Mouse (Mus musculus) kidney, postnatal 0 days (tissue): ENCODE data around the gene Fbn1. TPM values are rescaled to one million over a fixed set of nuclear protein-coding genes. Genes with fewer than 3 reads are reported as not detected.
A peak's percentile ranks its signal among the peaks of the same experiment; 100 is the strongest.

Experiments used
- ATAC-seq: fragments of 200-750 bp; cut with Nextera tagmentation; replicated peaks from 2 replicates; pipeline ENCODE4 v1.8.0; 2017; ENCODE audit warnings: low read depth, moderate number of reproducible peaks, moderate TSS enrichment, moderate library complexity; ENCODE audit not compliant: low FRiP score
- DNase-seq: peaks from one replicate; pipeline ENCODE4 v3.0.0-alpha.2; 2016; ENCODE audit warnings: low spot score
- H3K27ac ChIP-seq: fragments of 300-500 bp; sonication (generic); 2 replicates; pipeline ENCODE4 v1.5.1; 2014; ENCODE audit warnings: mild to moderate bottlenecking
- H3K27me3 ChIP-seq: fragments of 300-500 bp; sonication (generic); 2 replicates; pipeline ENCODE4 v1.6.1; 2014; ENCODE audit warnings: low read length, mixed read lengths; ENCODE audit not compliant: insufficient read depth
- H3K36me3 ChIP-seq: fragments of 300-500 bp; sonication (generic); 2 replicates; pipeline ENCODE4 v1.6.1; 2014; ENCODE audit warnings: low read length, mixed read lengths; ENCODE audit not compliant: insufficient read depth
- H3K4me1 ChIP-seq: fragments of 300-500 bp; sonication (generic); replicated peaks from 2 replicates; pipeline ENCODE4 v1.6.1; 2014; ENCODE audit warnings: antibody characterized with exemption, low read length, mixed read lengths; ENCODE audit not compliant: insufficient read depth
- H3K4me2 ChIP-seq: fragments of 300-500 bp; sonication (generic); 2 replicates; pipeline ENCODE4 v1.6.1; 2014; ENCODE audit warnings: mild to moderate bottlenecking, low read length, moderate library complexity, mixed read lengths
- H3K4me3 ChIP-seq: fragments of 300-500 bp; sonication (generic); replicated peaks from 2 replicates; pipeline ENCODE4 v1.5.1; 2014; ENCODE audit warnings: low read depth, low read length
- H3K9ac ChIP-seq: fragments of 300-500 bp; sonication (generic); 2 replicates; pipeline ENCODE4 v1.6.1; 2014; ENCODE audit warnings: low read depth, low read length
- H3K9me3 ChIP-seq: fragments of 300-500 bp; sonication (generic); replicated peaks from 2 replicates; pipeline ENCODE4 v1.6.1; 2016; ENCODE audit warnings: low read length, inconsistent platforms, mixed read lengths
- CTCF ChIP-seq: IDR thresholded peaks from 2 replicates; pipeline ENCODE4 v1.5.1; 2016; ENCODE audit warnings: antibody characterized with exemption, low read depth, mild to moderate bottlenecking, moderate library complexity
- WGBS: fragments of 180-500 bp; shearing (Covaris S2); extraction: QIAGEN DNeasy Blood & Tissue Kit; methylation state at CpG from one replicate; pipeline ENCODE4 v1.1.7; 2014; 5-methylcytosine and 5-hydroxymethylcytosine counted together
- polyA plus RNA-seq: library from polyadenylated mRNA; unstranded; fragments of >200 nt; fragmentation: Nextera tagmentation; extraction: Ambion mirVana; gene quantifications from 2 replicates; pipeline ENCODE4 v1.2.1, GENCODE M21; 2015

The Fbn1 gene
- polyA plus RNA-seq, 1 experiment from 2014 or later: 13.2 TPM

DNA sequence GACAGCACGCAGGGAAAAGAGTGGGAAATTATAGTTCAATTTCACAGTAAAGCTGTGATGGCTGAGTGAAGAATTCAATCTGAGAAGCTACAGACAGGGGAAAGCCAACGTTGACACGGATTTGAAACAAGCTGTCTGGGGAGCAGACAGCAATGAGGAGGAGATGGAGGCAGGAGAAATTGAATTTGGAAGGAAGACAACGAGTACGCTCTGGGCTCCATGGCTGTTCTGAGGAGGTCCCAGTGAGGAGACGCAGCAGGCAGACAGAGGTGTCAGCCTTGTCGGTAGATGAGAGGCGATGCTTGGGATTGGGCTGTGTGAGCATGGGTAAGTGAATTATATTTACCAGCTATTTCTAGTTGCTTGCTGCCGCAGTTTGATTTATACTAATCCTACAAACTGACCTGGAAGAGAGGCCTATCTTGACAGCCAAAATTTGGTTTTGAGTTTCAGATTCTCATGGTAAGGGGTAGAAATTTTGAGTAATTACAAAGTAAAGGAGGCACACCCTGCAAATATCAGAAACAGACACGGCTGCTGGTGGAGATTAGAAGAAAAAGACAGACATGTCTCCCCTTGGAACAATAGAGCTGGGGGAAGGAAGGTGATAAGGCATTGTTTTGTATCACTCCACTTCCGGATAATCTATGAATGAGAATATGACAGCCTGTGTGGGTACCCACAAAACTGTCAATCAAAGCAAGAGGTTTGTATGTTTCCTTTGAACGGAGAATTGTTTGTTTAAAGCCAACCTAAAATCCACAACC, 7.7 kb upstream of the Fbn1 start:
- no peak overlapping the region for H3K4me3 ChIP-seq
- H3K27me3 ChIP-seq: no peaks in the 10 kb centered on the region
- H3K27ac ChIP-seq: no peak overlapping the region
- no peak for TF ChIP-seq CTCF
- no peaks in the 10 kb centered on the region for H3K9me3 ChIP-seq
- WGBS: 69% methylated on average over 12 of the region's 12 CpGs
- H3K36me3 ChIP-seq: no peaks in the 10 kb centered on the region
- DNase-seq: no peak
- no peak overlapping the region for H3K4me2 ChIP-seq
- no peaks in the 10 kb centered on the region for H3K4me1 ChIP-seq
- no peak for ATAC-seq
- H3K9ac ChIP-seq: no peak overlapping the region

DNA sequence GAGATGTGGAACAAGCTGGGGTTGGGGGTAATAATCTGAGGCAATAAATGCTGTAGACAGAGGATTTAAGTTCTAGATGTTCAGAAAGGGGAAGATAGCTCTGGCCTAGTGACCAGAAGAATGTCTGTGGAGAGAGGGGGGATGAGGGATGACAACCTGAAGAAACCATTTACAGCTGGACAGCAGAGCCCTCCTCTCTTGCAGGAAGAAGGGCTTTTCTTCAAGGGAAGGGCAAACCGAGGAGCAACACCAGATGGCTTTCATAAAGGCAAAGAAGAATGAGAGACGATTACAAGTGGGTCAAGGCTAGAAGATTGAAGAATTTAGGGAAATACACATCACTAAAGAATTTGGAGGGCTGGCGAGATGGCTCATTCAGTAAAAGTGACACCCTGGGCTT, 6.6 kb upstream of the Fbn1 start:
- peak; percentile 64 for DNase-seq
- 58% methylated on average over 3 of the region's 3 CpGs for WGBS

DNA sequence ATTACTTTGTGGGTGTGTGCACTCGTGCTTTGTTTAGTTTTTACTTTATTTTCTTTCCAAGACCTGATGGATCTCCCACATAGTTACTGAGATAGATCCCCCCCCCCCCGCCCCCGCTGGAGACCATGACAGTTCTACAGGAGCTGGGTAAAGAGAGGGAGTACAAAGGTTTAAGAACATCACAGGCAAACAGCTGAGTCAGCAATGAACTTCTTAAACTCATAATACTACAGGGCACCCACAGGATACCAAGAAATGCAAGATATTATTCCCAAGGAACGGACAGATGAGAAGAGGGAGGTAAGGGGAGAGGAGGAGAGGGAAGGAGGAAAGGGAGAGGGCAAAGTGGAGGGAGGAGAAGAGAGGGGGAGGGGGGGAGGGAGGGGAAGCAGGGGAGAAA, 4.8 kb upstream of the Fbn1 start:
- H3K4me3 ChIP-seq: no peak overlapping the region
- H3K27ac ChIP-seq: no peak overlapping the region
- no peaks in the 10 kb centered on the region for H3K9me3 ChIP-seq
- no peaks in the 10 kb centered on the region for H3K27me3 ChIP-seq
- no peak overlapping the region for H3K4me2 ChIP-seq
- no peak for TF ChIP-seq CTCF
- no peak overlapping the region for H3K9ac ChIP-seq
- no peaks in the 10 kb centered on the region for H3K4me1 ChIP-seq
- H3K36me3 ChIP-seq: no peaks in the 10 kb centered on the region
- no peak for ATAC-seq
- no peak for DNase-seq
- WGBS: 70% methylated on average over 4 of the region's 4 CpGs

More for the DNA sequence above, 6.6 kb upstream of the Fbn1 start:
- Histone ChIP-seq H3K4me2 (no peak overlapping the region), H3K4me3 (no peak overlapping the region), H3K36me3 (no peaks in the 10 kb centered on the region), H3K9me3 (no peaks in the 10 kb centered on the region), H3K4me1 (no peaks in the 10 kb centered on the region), H3K27ac (no peak overlapping the region), H3K9ac (no peak overlapping the region), H3K27me3 (no peaks in the 10 kb centered on the region)
- no peak for TF ChIP-seq CTCF
- ATAC-seq: no peak

DNA sequence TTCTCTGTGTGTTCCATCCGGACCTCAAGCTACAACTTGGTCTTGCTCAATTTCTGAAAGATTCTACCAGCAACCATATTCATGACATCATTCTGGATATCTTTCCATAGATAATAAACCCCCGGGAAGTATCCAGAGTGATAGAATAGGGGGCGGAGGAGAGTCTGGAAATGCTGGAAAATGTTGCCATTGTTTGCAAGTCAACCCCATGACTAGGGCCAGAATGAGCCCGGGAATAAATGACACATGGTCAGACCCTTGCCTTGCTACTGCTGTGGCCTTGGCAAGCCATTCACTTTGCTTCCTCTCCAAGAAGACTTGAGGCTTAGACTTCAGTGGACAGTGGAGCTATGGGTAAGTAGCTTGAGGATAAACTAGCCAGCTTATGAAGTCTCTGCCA, 4.1 kb upstream of the Fbn1 start:
- no peak for DNase-seq
- Histone ChIP-seq H3K27me3 (no peaks in the 10 kb centered on the region), H3K36me3 (no peaks in the 10 kb centered on the region), H3K4me1 (0 out of 2 replicates have a peak, but pooled peaks cover under 1% of the 10 kb centered on the region), H3K9ac (no peak overlapping the region), H3K9me3 (no peaks in the 10 kb centered on the region), H3K27ac (no peak overlapping the region), H3K4me3 (no peak overlapping the region), H3K4me2 (no peak overlapping the region)
- TF ChIP-seq CTCF: no peak
- WGBS: 80% methylated on average over 4 of the region's 4 CpGs
- no peak for ATAC-seq

DNA sequence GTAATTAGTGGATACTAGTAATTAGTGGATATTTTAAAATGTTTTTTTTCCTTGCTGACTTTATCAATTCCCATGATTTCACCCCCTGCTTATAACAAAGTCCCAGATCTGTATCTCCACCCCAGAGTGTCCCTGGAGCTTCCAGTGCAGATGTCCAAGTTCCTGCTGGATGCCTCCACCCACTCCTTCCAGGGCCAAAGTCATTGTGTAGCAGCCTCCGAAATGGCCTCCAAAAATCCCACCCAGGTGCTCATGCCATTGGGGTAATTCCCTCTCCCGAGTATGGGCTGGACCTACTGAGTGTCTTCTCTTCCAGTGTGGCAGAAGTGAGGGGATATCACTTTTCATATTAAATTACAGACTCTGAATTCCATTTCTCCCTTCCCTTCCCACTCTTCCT, 3.0 kb upstream of the Fbn1 start:
- Histone ChIP-seq H3K4me2 (no peak overlapping the region), H3K9me3 (no peaks in the 10 kb centered on the region), H3K27ac (no peak overlapping the region), H3K36me3 (no peaks in the 10 kb centered on the region), H3K27me3 (no peaks in the 10 kb centered on the region), H3K4me3 (no peak overlapping the region), H3K9ac (no peak overlapping the region), H3K4me1 (0 out of 2 replicates have a peak, but pooled peaks cover 5% of the 10 kb centered on the region)
- no peak for DNase-seq
- TF ChIP-seq CTCF: no peak
- ATAC-seq: no peak
- 73% methylated on average over 2 of the region's 2 CpGs for WGBS

DNA sequence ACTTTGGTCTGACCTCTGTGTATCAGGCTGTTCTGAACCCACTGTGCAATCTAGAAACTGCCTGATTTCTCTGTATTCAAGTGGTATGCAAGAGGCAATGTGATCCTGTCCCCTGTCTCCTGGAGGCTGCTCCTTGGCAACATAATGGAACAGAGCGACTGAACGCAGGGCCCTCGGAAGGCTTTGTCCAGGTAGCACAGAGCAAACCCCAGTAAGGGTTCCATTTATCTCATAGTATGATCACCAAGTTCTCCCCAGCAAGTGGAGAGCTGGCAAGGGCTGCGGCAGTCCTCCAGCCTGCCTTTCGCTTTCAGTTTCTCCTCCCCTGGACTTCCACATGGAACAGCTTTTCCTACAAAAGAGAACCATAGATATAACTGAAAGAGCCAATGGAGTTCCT, 588 bp upstream of the Fbn1 start:
- no peaks in the 10 kb centered on the region for H3K36me3 ChIP-seq
- ATAC-seq (no peak), DNase-seq (no peak)
- H3K4me2 ChIP-seq: no peak overlapping the region
- no peaks in the 10 kb centered on the region for H3K9me3 ChIP-seq
- H3K27me3 ChIP-seq: no peaks in the 10 kb centered on the region
- no peak overlapping the region for H3K4me3 ChIP-seq
- H3K4me1 ChIP-seq: 0 out of 2 replicates have a peak, but pooled peaks cover 5% of the 10 kb centered on the region
- no peak overlapping the region for H3K27ac ChIP-seq
- TF ChIP-seq CTCF: no peak
- no peak overlapping the region for H3K9ac ChIP-seq
- WGBS: 95% methylated on average over 5 of the region's 5 CpGs
